Mouse (Mus musculus) kidney, postnatal 0 days (tissue): ENCODE measurements at regions not wholly inside any gene's neighbourhood (a gene's known extent, or its start where the extent isn't known, plus 50 kb on each side); places are given as distances from the start of the nearest gene placed in this dataset.

ENCODE experiments used
- ATAC-seq: fragments of 200-750 bp; cut with Nextera tagmentation; replicated peaks from 2 replicates; pipeline ENCODE4 v1.8.0; 2017; ENCODE audit warnings: low read depth, moderate number of reproducible peaks, moderate TSS enrichment, moderate library complexity; ENCODE audit not compliant: low FRiP score
- DNase-seq: peaks from one replicate; pipeline ENCODE4 v3.0.0-alpha.2; 2016; ENCODE audit warnings: low spot score
- H3K27ac ChIP-seq: fragments of 300-500 bp; sonication (generic); 2 replicates; pipeline ENCODE4 v1.5.1; 2014; ENCODE audit warnings: mild to moderate bottlenecking
- H3K27me3 ChIP-seq: fragments of 300-500 bp; sonication (generic); 2 replicates; pipeline ENCODE4 v1.6.1; 2014; ENCODE audit warnings: low read length, mixed read lengths; ENCODE audit not compliant: insufficient read depth
- H3K36me3 ChIP-seq: fragments of 300-500 bp; sonication (generic); 2 replicates; pipeline ENCODE4 v1.6.1; 2014; ENCODE audit warnings: low read length, mixed read lengths; ENCODE audit not compliant: insufficient read depth
- H3K4me1 ChIP-seq: fragments of 300-500 bp; sonication (generic); replicated peaks from 2 replicates; pipeline ENCODE4 v1.6.1; 2014; ENCODE audit warnings: antibody characterized with exemption, low read length, mixed read lengths; ENCODE audit not compliant: insufficient read depth
- H3K4me2 ChIP-seq: fragments of 300-500 bp; sonication (generic); 2 replicates; pipeline ENCODE4 v1.6.1; 2014; ENCODE audit warnings: mild to moderate bottlenecking, low read length, moderate library complexity, mixed read lengths
- H3K4me3 ChIP-seq: fragments of 300-500 bp; sonication (generic); replicated peaks from 2 replicates; pipeline ENCODE4 v1.5.1; 2014; ENCODE audit warnings: low read depth, low read length
- H3K9ac ChIP-seq: fragments of 300-500 bp; sonication (generic); 2 replicates; pipeline ENCODE4 v1.6.1; 2014; ENCODE audit warnings: low read depth, low read length
- H3K9me3 ChIP-seq: fragments of 300-500 bp; sonication (generic); replicated peaks from 2 replicates; pipeline ENCODE4 v1.6.1; 2016; ENCODE audit warnings: low read length, inconsistent platforms, mixed read lengths
- CTCF ChIP-seq: IDR thresholded peaks from 2 replicates; pipeline ENCODE4 v1.5.1; 2016; ENCODE audit warnings: antibody characterized with exemption, low read depth, mild to moderate bottlenecking, moderate library complexity
- WGBS: fragments of 180-500 bp; shearing (Covaris S2); extraction: QIAGEN DNeasy Blood & Tissue Kit; methylation state at CpG from one replicate; pipeline ENCODE4 v1.1.7; 2014; 5-methylcytosine and 5-hydroxymethylcytosine counted together

DNA sequence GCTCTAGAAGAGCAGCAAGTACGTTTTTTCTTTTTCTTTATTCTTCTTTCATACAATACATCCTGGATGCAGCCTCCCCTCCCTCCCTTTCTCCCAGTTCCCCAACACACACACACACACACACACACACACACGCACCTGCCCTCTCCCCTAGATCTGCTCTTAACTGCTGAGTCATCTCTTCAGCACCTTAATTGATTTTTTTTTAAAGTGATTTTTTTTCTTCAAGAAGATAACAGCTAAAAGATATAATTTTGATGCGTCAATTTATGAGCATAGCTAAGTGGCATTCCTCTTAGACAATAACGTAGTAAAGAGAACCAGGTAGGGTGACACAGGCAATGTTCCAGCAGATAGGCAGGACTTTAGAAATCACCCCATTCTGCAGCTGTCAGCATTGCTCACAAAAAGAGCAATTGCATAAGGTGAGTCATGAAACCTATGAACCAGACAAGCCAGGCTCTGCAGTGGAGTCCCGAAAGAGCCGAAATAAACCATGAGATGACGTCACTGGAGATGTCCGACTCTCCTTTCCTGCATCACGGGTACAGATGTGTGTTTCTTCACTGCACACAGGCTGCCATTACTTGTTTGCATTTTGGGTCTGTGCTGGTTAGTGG lies 63.9 kb upstream of the Tnrc6a start:
- H3K9me3 ChIP-seq = no peaks in the 10 kb centered on the region
- H3K4me3 ChIP-seq = no peak overlapping the region
- H3K36me3 ChIP-seq = no peaks in the 10 kb centered on the region
- no peak overlapping the region for H3K27ac ChIP-seq
- H3K27me3 ChIP-seq = no peaks in the 10 kb centered on the region
- 83% methylated on average over 9 of the region's 9 CpGs for WGBS
- DNase-seq (no peak), ATAC-seq (no peak)
- H3K9ac ChIP-seq = no peak overlapping the region
- no peak overlapping the region for H3K4me2 ChIP-seq
- H3K4me1 ChIP-seq = no peaks in the 10 kb centered on the region
- TF ChIP-seq CTCF = no peak

DNA sequence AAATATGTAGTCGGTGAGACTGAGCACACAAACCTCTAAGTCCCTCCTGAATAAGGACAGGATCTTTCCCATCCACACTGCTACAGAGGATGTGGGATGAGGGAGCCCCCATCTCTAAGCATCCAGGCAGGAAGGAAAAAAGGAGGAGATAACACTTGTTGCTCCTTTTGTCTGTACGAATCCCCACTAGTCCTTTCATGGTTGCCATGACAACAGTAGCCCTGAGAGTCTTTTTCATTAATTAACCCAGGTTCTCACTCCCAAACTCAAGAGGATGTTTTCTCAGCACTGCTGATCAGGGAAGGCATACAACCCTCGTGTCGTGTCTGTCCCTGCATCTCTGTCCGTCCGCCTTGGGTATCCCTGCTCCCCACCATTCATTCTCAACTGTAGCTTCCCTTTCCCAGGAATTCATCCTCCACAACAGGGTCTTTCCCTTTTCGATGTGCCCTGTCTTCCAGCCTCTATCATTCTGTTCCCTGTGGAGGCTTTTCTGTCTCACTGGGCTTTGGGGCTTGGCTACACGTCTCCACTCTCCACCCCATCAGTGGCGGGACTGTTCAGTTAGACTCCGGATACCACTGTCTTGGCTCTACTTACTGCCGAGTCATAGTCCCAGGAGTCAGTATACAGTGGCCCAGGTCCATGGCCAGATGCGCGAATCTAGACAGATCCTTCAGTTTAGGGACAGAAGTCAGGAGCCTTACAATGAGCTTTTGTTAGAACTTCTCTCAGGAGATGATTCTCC lies 60.2 kb upstream of the Tnrc6a start:
- Histone ChIP-seq H3K36me3 (no peaks in the 10 kb centered on the region), H3K4me1 (no peaks in the 10 kb centered on the region), H3K27ac (no peak overlapping the region), H3K27me3 (no peaks in the 10 kb centered on the region), H3K9me3 (no peaks in the 10 kb centered on the region; the same call in 1 of the 2 replicates), H3K4me3 (no peak overlapping the region), H3K9ac (no peak overlapping the region), H3K4me2 (no peak overlapping the region)
- no peak for ATAC-seq
- no peak for TF ChIP-seq CTCF
- WGBS = 70% methylated on average over 13 of the region's 13 CpGs
- no peak for DNase-seq

DNA sequence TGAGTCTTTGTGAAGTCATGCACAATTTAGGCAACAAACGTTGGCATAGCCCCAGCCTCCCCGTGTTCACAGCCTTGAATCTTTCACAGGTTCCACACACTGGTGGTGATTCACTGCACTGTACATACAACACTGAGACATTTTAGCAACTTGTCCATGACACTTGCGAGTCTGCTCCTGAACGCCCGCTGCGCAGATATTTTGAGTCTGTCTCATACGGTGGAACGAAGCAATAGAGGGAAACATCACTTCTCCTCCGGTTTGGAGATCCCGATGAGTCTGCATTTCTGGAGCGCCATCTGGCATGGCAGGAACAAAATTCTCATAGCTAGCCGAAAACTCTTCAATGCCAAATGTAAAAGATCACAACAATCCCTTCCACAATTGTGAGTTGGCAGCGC lies 57.7 kb upstream of the Tnrc6a start:
- no peak overlapping the region for H3K4me3 ChIP-seq
- no peak for TF ChIP-seq CTCF
- H3K27me3 ChIP-seq = no peaks in the 10 kb centered on the region
- no peak overlapping the region for H3K27ac ChIP-seq
- no peak overlapping the region for H3K9ac ChIP-seq
- no peak overlapping the region for H3K4me2 ChIP-seq
- H3K9me3 ChIP-seq = no peaks in the 10 kb centered on the region; the same call in 1 of the 2 replicates
- peaks cover 5% of the 10 kb centered on the region; the same call in 1 of the 2 replicates for H3K4me1 ChIP-seq
- no peak for DNase-seq
- no peaks in the 10 kb centered on the region for H3K36me3 ChIP-seq
- ATAC-seq = no peak
- 92% methylated on average over 13 of the region's 13 CpGs for WGBS

- WGBS = 89% methylated on average over 1 of the region's 1 CpGs
- DNase-seq = no peak
- no peaks in the 10 kb centered on the region; the same call in 1 of the 2 replicates for H3K9me3 ChIP-seq
- peak; percentile 40; the same call in 1 of the 2 replicates for TF ChIP-seq CTCF
- H3K27ac ChIP-seq = no peak overlapping the region
- no peak overlapping the region for H3K9ac ChIP-seq
- ATAC-seq = no peak
- H3K36me3 ChIP-seq = no peaks in the 10 kb centered on the region
- H3K27me3 ChIP-seq = no peaks in the 10 kb centered on the region
- no peak overlapping the region for H3K4me3 ChIP-seq
- no peak overlapping the region for H3K4me2 ChIP-seq
- H3K4me1 ChIP-seq = peaks cover 5% of the 10 kb centered on the region; the same call in 1 of the 2 replicates
Observed at GRCm38 (mm10) chr7:123067396-123067795, 56.3 kb upstream of the Tnrc6a start.

DNA sequence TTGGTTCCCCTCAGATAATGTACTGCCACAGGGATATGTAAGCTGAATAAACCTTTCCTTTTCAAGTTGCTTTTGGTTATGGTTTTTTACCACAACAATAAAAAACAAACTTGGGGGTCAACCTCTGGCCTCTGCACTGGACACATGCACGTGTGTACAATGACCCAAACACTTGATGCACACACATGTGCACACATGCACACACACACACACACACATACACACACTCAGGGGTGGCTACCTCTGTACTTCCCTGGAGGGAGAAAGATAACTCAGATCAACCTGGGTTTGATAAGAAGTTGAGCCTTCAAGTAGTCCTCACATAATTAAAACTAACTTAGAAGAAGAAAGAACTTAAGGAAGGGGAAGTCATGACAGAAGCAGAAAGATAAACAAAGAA lies 55.4 kb upstream of the Tnrc6a start:
- H3K4me1 ChIP-seq = peaks cover 5% of the 10 kb centered on the region; the same call in 1 of the 2 replicates
- no peak overlapping the region for H3K4me3 ChIP-seq
- H3K27ac ChIP-seq = no peak overlapping the region
- ATAC-seq (no peak), DNase-seq (no peak)
- no peaks in the 10 kb centered on the region for H3K36me3 ChIP-seq
- TF ChIP-seq CTCF = no peak
- no peak overlapping the region for H3K9ac ChIP-seq
- WGBS = 53% methylated on average over 1 of the region's 1 CpGs
- no peak overlapping the region for H3K4me2 ChIP-seq
- H3K9me3 ChIP-seq = no peaks in the 10 kb centered on the region; the same call in 1 of the 2 replicates
- no peaks in the 10 kb centered on the region for H3K27me3 ChIP-seq

DNA sequence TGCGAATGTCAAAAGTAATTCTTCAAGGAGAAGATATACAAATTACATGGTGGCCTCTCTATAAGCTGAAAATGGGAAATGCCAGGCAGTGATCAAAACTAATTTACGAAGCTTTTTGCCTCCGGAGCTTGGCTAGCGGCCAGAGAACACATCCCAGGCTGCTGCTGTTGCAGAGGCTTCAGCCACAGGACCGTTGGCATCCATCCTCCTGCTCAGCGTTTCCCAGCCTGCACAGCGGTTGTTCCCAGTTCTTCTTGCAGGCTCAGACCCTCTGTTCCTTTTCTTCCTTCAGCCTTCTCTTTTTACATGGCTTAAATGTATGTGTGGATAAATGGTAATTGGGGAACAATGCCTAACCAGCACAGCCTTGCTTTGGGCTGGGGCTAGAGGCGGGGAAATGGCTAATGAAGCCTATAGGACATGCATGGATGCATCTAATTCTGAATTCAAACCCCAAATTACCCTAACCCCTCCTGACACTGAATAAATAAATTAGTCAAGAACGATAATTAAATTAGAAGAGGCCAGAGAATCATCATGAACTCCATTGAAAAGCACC lies 54.9 kb upstream of the Tnrc6a start:
- H3K27me3 ChIP-seq = no peaks in the 10 kb centered on the region
- TF ChIP-seq CTCF = no peak
- DNase-seq (peak; percentile 43), ATAC-seq (no peak)
- H3K4me2 ChIP-seq = no peak overlapping the region
- H3K4me3 ChIP-seq = no peak overlapping the region
- H3K9ac ChIP-seq = no peak overlapping the region
- WGBS = 24% methylated on average over 9 of the region's 9 CpGs
- H3K36me3 ChIP-seq = no peaks in the 10 kb centered on the region
- H3K9me3 ChIP-seq = no peaks in the 10 kb centered on the region; the same call in 1 of the 2 replicates
- no peak overlapping the region; the same call in 1 of the 2 replicates for H3K27ac ChIP-seq
- peaks cover 5% of the 10 kb centered on the region; the same call in 1 of the 2 replicates for H3K4me1 ChIP-seq
